Mouse (Mus musculus): Measurements from ENCODE around the gene G530012D18Rik. TPM values are rescaled to one million over a fixed set of nuclear protein-coding genes. Genes with fewer than 3 reads are reported as not detected.
"Not testable (repeated sequence)": the region's sequence is repeated elsewhere in the genome, so short reads cannot be mapped to it uniquely, and the experiment has no call there.

The G530012D18Rik gene
- total RNA-seq, 2 experiments from 2014 or later = not detected

DNA sequence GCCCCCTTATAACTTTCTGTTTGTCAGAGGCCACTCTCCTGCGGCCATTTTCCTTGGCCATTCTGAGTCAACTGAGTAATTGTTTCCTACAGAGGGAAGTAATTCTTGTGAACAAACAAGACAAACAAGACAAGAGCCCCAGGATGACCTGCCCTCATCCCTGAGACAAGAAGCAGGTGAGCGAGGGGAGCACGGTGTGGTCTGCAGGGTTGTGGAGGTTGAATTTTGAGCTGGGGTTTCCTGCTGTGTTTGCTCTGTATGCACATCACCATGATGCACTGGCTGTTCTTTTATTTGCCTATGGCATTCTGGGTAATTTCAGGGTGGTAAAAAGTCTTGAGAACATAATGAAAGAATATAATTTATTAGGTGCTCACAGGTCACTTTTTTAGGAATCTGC lies 39.6 kb downstream of the G530012D18Rik start:
- DNase-seq (ENCODE audit: low spot score in 2 of 2) = not testable (repeated sequence)

DNA sequence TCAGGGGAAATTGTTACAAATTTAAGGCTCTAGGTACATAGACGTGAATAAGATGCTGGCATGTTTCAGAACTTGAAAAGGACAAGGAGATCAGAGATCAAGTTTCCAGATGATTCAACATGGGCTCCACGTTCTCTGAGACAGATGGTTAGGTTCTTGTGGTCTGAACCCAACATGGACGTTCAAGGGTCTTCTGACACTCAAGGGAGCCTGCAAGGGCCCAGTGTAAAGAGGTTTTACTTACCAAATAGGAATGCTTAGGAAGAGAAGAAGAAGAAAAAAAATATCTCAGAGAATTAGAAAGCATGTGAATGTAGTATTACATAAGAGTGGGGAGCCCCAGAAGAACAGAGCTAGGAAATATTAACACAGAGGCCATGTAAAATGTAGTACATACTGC lies 40.3 kb downstream of the G530012D18Rik start:
- not testable (repeated sequence) for DNase-seq (ENCODE audit: low spot score in 2 of 2)

DNA sequence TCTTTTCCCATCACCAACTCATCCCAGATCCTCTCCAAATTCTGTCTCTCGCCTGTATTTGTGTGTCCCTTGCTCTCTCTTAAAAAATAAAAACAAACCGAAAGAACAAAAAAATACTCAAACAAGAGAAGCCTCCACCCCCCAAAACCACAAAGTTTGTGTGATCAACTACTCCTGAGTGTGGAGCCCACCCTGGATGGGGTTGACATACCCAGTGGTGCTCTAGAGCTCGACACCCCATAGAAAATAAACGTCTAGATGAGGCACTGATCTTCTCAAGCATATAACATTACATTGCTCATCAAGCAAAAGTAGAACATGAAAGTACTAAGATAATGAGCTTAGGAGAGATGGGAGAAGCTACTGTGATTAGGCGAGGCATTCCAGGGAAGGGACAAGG lies 41.7 kb downstream of the G530012D18Rik start:
- not testable (repeated sequence) for DNase-seq (ENCODE audit: low spot score in 2 of 2)

DNA sequence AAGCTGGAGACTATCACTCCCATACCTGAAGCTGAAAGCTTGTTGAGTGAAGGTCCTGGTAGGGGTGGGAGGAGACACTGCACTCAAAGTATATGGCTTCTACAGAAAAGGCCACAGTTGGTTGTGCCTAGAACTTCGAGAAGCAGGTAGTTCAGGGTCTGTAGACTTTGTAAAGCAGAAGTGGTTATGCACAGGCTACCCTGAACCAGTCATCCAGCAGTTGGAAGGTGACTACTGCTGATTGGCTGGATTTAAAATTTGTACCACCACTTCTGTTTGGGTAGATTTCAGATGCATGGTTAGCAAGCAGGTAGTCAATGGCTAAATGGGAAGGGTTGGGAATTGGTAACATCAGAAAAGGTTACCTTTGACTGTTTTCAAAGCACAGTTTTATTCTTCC lies 43.2 kb downstream of the G530012D18Rik start:
- DNase-seq (ENCODE audit: low spot score in 2 of 2) = not testable (repeated sequence)

Other genes starting within 250 kb of the G530012D18Rik start
- gene Sp110, start 23.1 kb downstream of the G530012D18Rik start, total RNA-seq (2021) = 1 to 10 TPM; 2.5 to 4.0 TPM
- gene Sp140, start 24.7 kb downstream of the G530012D18Rik start, total RNA-seq (2021) = 1 to 10 TPM; 7.1 to 8.4 TPM
- gene Sp100, start 74.3 kb downstream of the G530012D18Rik start, total RNA-seq (2021) = 10 to 100 TPM in 1 of 2 experiments, 1 to 10 TPM in 1; 9.8 to 12.9 TPM
- gene A630001G21Rik, start 203.0 kb downstream of the G530012D18Rik start, total RNA-seq (2021) = 1 to 10 TPM in 1 of 2 experiments, under 1 TPM in 1; 0.76 to 1.5 TPM
- 100 to 1,000 TPM; 110 to 111 TPM for gene Cab39, start 217.8 kb downstream of the G530012D18Rik start, total RNA-seq (2021)

All from adrenal gland, postnatal 4 days (tissue).